Mouse (Mus musculus): ENCODE measurements around the gene Gm13290.

GRCm38 (mm10) chr4:88815928-88816327 is 42.3 kb downstream of the Gm13290 start, which contains the start of gene Ifna7:
- TF ChIP-seq CTCF (IDR thresholded peaks at IDR 0.05; ENCODE audit: low read depth): no peak
- no peak for TF ChIP-seq EP300 (optimal IDR thresholded peaks at IDR 0.05)
